Mouse (Mus musculus) hindbrain, embryonic 11.5 days (tissue): Measurements from ENCODE around the gene Ly6g5b. TPM values are rescaled to one million over a fixed set of nuclear protein-coding genes. Genes with fewer than 3 reads are reported as not detected.

Source experiments
- ATAC-seq: fragments of 200-750 bp; cut with Nextera tagmentation; 2 replicates; pipeline ENCODE4 v1.8.0; 2017; ENCODE audit warnings: mild to moderate bottlenecking, moderate TSS enrichment, moderate library complexity; ENCODE audit not compliant: low FRiP score
- DNase-seq: peaks from one replicate; pipeline ENCODE4 v3.0.0-alpha.2; 2015; ENCODE audit warnings: low spot score
- H3K27ac ChIP-seq: fragments of 300-500 bp; sonication (generic); 2 replicates; pipeline ENCODE4 v1.5.1; 2014; ENCODE audit warnings: mild to moderate bottlenecking, low read depth, low read length
- H3K27me3 ChIP-seq: fragments of 300-500 bp; sonication (generic); 2 replicates; pipeline ENCODE4 v1.6.1; 2014; ENCODE audit warnings: mild to moderate bottlenecking, low read length, moderate library complexity, mixed read lengths; ENCODE audit not compliant: control insufficient read depth, insufficient read depth
- H3K36me3 ChIP-seq: fragments of 300-500 bp; sonication (generic); 2 replicates; pipeline ENCODE4 v1.6.1; 2014; ENCODE audit warnings: mild to moderate bottlenecking, low read length, moderate library complexity, mixed read lengths; ENCODE audit not compliant: control insufficient read depth, insufficient read depth
- H3K4me1 ChIP-seq: fragments of 300-500 bp; sonication (generic); replicated peaks from 2 replicates; pipeline ENCODE4 v1.6.1; 2014; ENCODE audit warnings: low read length, mixed read lengths; ENCODE audit not compliant: control insufficient read depth, insufficient read depth
- H3K4me2 ChIP-seq: fragments of 300-500 bp; sonication (generic); replicated peaks from 2 replicates; pipeline ENCODE4 v1.6.1; 2014; ENCODE audit warnings: mild to moderate bottlenecking, low read depth, low read length
- H3K4me3 ChIP-seq: fragments of 300-500 bp; sonication (generic); 2 replicates; pipeline ENCODE4 v1.5.1; 2014; ENCODE audit warnings: low read depth, low read length
- H3K9ac ChIP-seq: fragments of 300-500 bp; sonication (generic); 2 replicates; pipeline ENCODE4 v1.6.1; 2014; ENCODE audit warnings: low read depth, low read length
- H3K9me3 ChIP-seq: fragments of 300-500 bp; sonication (generic); 2 replicates; pipeline ENCODE4 v1.6.1; 2016; ENCODE audit warnings: low read length; ENCODE audit not compliant: control insufficient read depth
- WGBS: fragments of 180-500 bp; shearing (Covaris S2); extraction: QIAGEN DNeasy Blood & Tissue Kit; methylation state at CpG from one replicate; pipeline ENCODE4 v1.1.7; 2014; 5-methylcytosine and 5-hydroxymethylcytosine counted together
- polyA plus RNA-seq: library from polyadenylated mRNA; unstranded; fragments of >200 nt; fragmentation: Nextera tagmentation; extraction: Ambion mirVana; gene quantifications from 2 replicates; pipeline ENCODE4 v1.2.1, GENCODE M21; 2014

Gene Ly6g5b
- polyA plus RNA-seq, 1 experiment from 2014 or later: 0.96 TPM

DNA sequence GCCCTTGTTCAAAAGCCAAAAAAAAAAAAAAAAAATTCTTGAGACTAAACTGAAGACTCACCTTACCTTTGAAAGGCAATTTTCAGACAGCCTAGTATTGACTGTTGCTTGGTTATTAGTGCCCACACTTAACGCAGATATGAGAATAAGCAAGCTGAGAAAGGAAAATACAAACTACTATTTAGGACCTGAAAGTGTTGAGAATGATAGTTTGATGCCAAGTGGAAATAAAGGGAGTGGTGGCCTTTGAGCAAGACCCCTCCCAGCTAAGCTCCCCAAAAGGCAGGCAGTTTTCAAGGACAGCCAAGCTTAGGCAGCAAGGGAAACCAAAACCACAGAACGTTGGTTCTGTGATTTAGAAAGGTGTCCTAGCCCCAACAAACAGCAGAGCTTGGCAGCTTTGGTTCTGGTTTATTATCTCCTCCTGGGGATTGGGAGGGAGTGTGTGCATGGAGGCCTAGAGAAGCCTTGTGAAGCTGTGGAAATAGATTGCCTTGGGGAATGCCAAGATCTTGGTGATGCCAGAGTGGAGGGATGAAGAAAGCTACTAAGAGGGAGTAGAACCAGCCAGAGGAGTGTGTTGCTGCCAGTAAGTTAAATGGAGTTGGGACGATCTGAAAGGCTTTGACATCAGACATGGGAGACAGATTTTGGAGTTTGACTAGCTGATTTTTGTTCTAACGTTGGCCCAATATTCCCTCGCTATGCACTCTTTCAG, 32.9 kb upstream of the Ly6g5b start:
- DNase-seq: no peak
- 75% methylated on average over 5 of the region's 5 CpGs for WGBS
- no peak overlapping the region for H3K4me2 ChIP-seq
- ATAC-seq: no peak
- no peaks in the 10 kb centered on the region for H3K4me1 ChIP-seq
- H3K9me3 ChIP-seq: no peaks in the 10 kb centered on the region
- H3K27me3 ChIP-seq: no peaks in the 10 kb centered on the region
- H3K27ac ChIP-seq: no peak overlapping the region
- peaks cover 40% of the 10 kb centered on the region for H3K36me3 ChIP-seq
- no peak overlapping the region for H3K9ac ChIP-seq
- H3K4me3 ChIP-seq: no peak overlapping the region

DNA sequence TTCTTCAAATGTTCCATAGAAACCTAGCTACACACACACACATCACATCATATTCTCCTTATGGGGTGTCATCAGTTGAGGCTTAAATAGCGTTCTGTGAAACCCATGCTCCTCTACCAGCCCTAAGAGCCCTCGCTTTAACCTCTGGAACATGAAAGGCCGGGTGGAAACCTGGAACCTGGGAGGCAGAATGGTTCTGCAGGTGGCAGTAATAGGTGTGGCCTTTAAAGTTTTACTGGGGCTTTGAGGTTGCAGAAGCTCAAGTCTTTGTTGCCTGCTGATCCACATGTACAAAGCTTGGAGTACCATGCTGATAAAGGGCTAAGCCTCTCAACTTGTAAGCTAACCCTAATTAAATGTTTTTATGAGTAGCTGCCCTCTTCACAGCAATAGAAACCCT, 32.1 kb upstream of the Ly6g5b start:
- H3K27ac ChIP-seq: no peak overlapping the region
- ATAC-seq (no peak), DNase-seq (peak; percentile 25)
- H3K4me1 ChIP-seq: no peaks in the 10 kb centered on the region
- H3K27me3 ChIP-seq: no peaks in the 10 kb centered on the region
- WGBS: 67% methylated on average over 3 of the region's 3 CpGs
- H3K4me3 ChIP-seq: no peak overlapping the region
- H3K4me2 ChIP-seq: no peak overlapping the region
- no peak overlapping the region for H3K9ac ChIP-seq
- peaks cover 45% of the 10 kb centered on the region for H3K36me3 ChIP-seq
- no peaks in the 10 kb centered on the region for H3K9me3 ChIP-seq

DNA sequence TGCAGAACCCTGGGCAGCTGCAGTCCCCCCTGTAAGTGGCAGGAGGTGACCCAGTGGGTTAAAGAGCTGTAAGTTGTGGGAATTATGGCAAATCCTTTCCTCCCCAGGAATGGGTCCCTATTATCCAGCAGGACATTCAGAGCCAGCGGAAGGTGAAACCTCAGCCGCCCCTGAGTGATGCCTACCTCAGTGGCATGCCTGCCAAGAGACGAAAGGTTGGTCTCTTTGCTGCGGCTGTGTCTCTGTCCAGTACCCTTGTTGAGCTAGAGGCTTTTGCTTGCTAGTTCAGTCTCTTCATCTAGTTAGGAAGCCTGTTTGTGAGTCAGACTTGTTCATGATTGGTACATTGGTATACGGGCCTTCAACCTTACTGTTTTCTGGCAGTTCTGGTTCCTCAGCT, 30.9 kb upstream of the Ly6g5b start:
- peaks cover 48% of the 10 kb centered on the region for H3K36me3 ChIP-seq
- H3K9me3 ChIP-seq: no peaks in the 10 kb centered on the region
- no peak overlapping the region for H3K4me2 ChIP-seq
- DNase-seq (no peak), ATAC-seq (no peak)
- no peaks in the 10 kb centered on the region for H3K4me1 ChIP-seq
- no peak overlapping the region for H3K27ac ChIP-seq
- H3K27me3 ChIP-seq: no peaks in the 10 kb centered on the region
- H3K9ac ChIP-seq: no peak overlapping the region
- no peak overlapping the region for H3K4me3 ChIP-seq
- 96% methylated on average over 5 of the region's 5 CpGs for WGBS

DNA sequence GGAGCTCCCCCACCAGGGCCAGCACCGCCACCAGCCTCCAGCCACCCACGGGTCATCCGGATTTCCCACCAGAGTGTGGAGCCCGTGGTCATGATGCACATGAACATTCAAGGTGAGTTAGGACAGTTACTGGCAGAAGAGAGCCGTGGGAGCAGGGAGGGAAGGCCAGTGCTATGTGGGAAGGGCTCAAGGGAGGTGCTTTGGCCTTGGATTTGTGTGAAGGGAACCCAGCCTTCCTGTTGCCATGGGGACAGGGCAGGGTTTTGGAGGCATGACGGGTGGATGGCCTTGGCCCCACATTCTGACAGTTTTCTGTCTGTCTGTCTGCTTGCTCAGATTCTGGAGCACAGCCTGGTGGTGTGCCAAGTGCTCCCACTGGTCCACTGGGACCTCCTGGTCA, 26.7 kb upstream of the Ly6g5b start:
- Histone ChIP-seq H3K4me3 (peak overlapping the region; percentile 4; the same call in 1 of the 2 replicates), H3K9ac (no peak overlapping the region), H3K4me2 (no peak overlapping the region), H3K27ac (no peak overlapping the region), H3K9me3 (no peaks in the 10 kb centered on the region), H3K36me3 (peaks cover 41% of the 10 kb centered on the region), H3K27me3 (no peaks in the 10 kb centered on the region), H3K4me1 (no peaks in the 10 kb centered on the region)
- DNase-seq (no peak), ATAC-seq (no peak)
- WGBS: 92% methylated on average over 6 of the region's 6 CpGs

DNA sequence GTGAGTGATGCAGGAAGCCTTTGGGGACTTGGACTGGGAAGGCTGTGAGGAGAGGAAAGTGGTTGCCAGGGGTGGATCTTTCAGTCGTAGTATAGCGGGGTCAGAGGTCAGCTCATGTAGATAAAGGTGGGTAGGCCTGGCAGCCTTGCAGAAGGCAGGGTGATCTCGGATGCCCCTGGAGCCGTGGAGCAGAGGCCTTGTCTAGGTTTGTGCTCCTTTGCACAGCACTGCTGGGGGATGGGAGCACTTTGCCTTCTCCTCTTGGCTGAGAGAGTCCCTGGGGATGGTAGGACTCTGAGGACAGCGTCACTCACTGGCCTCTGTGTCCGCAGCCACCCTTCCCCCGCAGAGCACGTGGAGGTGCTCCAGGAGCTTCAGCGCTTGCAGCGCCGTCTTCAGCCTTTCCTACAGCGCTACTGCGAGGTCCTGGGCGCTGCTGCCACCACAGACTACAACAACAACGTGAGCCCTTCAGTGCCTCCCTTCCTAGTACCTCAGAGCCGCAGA, 25.3 kb upstream of the Ly6g5b start:
- 77% methylated on average over 16 of the region's 16 CpGs for WGBS
- no peak for ATAC-seq

DNA sequence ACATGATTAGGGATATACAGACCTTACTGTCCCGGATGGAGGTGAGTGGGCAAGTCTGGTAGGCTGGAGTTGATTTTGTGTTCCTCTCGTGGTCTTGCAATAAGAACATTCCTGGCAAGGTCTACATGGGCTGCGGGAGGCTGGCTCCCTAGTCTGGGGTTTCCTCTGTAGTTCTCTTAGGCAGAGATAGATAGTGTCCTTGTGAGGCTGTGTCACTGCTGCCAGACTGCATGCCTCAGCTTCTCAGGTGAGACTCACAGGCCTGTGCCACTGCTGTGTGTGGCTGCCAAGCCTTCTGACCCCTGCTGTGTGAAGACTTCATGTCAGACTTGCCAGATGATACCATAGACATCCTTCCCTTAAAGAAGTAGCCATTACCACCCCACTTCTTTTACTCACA, 24.0 kb upstream of the Ly6g5b start:
- no peak overlapping the region for H3K9ac ChIP-seq
- no peaks in the 10 kb centered on the region for H3K27me3 ChIP-seq
- H3K27ac ChIP-seq: no peak overlapping the region
- no peak for ATAC-seq
- no peak overlapping the region for H3K4me3 ChIP-seq
- WGBS: 93% methylated on average over 3 of the region's 3 CpGs
- peaks cover 4% of the 10 kb centered on the region; the same call in 1 of the 2 replicates for H3K4me1 ChIP-seq
- H3K36me3 ChIP-seq: peaks cover 36% of the 10 kb centered on the region
- H3K9me3 ChIP-seq: no peaks in the 10 kb centered on the region
- DNase-seq: no peak
- no peak overlapping the region for H3K4me2 ChIP-seq

More for the DNA sequence above, 25.3 kb upstream of the Ly6g5b start:
- H3K27me3 ChIP-seq: no peaks in the 10 kb centered on the region
- peaks cover 39% of the 10 kb centered on the region for H3K36me3 ChIP-seq
- no peak overlapping the region for H3K4me3 ChIP-seq
- H3K27ac ChIP-seq: no peak overlapping the region
- DNase-seq: no peak
- H3K9me3 ChIP-seq: no peaks in the 10 kb centered on the region
- peaks cover 4% of the 10 kb centered on the region; the same call in 1 of the 2 replicates for H3K4me1 ChIP-seq
- H3K4me2 ChIP-seq: no peak overlapping the region
- no peak overlapping the region for H3K9ac ChIP-seq

DNA sequence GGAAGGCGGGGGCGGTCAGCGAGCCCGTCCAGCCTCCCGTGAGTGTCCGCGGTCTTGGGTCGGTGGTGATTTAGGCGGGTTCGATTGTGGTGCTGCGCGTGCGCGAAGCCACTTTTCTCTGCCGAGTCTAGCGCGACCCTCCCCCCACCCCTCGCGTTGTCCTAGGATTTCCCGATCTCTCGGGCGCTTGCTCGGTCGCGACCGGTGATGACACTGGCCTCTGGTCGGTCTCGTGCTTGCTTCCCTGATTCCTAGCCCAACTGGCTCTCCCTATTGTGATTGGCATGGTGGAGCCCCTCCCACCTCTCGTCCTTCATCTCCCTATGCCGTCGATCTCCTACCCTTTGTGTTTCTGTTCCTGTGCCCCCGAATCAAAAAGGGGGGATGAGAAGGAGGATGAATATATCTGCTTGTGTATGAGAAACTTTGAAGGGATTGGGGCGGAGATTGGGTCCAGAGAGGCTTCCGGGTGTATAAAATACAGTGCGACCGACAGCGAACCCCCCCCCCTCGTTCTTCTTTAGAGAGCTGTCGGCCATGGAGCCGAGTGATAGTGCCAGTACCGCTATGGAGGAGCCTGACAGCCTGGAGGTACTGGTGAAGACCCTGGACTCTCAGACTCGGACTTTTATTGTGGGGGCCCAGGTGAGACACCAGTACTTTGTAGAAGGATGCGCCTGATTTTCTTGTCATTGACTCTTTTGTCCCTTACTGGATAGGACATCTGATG, 20.5 kb upstream of the Ly6g5b start:
- ATAC-seq (peak; percentile 81), DNase-seq (no peak)
- Histone ChIP-seq H3K9ac (peak overlapping the region; percentile 84), H3K4me1 (peaks cover 4% of the 10 kb centered on the region; the same call in 1 of the 2 replicates), H3K9me3 (no peaks in the 10 kb centered on the region), H3K36me3 (peaks cover 11% of the 10 kb centered on the region), H3K4me3 (peak overlapping the region; percentile 69), H3K4me2 (peak overlapping the region; percentile 78), H3K27me3 (no peaks in the 10 kb centered on the region), H3K27ac (peak overlapping the region; percentile 90)
- under 1% methylated on average over 43 of the region's 43 CpGs for WGBS

DNA sequence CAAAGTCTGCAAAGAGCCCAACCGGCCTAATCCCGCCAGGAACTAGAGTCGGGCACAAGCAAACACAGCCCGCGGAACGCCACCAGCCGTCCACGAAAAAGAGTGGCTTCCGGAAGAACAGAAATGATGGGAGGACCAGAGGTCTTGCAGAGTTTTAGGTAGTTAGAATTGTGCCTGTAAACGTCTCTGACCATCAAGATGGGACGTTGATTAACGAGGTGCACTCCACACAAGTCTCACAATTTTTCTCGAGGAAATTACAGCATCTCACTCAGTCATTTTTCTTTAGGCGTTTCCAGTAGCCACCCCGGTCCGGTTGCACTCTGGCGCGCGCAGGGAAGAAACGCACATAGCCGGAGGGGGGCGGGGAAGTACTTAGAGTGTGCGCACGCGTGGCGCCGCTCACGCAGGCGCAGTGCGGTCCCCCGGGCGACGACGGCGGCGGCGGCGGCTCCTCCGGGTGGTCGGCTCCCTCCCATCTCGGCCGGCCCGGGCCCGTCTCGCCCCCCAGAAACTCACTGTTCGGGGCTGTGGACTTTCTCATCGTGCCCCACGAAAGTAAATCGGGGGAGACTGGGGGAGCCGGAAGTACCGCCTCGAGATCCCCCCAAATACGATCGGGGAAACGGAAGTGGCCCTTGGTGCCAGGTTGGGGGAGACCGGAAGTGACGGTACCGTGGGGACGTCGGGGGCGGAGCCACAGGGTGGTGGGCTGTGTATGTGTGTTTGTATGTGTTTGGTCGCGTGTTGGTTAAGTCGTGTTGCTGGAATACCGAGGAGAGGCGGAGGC, 19.8 kb upstream of the Ly6g5b start, which contains the start of gene Bag6:
TSS of gene Bag6 (plus strand) at position 378 of the 790 bp plus-strand sequence.
- ATAC-seq (peak; percentile 96), DNase-seq (peak; percentile 97)
- Histone ChIP-seq H3K4me2 (peak within 1 kb of the TSS; percentile 78), H3K9me3 (no peaks in the 10 kb centered on the region), H3K27ac (peak within 1 kb of the TSS; percentile 90), H3K36me3 (peaks cover 8% of the 10 kb centered on the region; the same call in 1 of the 2 replicates), H3K9ac (peak within 1 kb of the TSS; percentile 84), H3K4me3 (peak within 1 kb of the TSS; percentile 69), H3K4me1 (peaks cover 4% of the 10 kb centered on the region; the same call in 1 of the 2 replicates), H3K27me3 (no peaks in the 10 kb centered on the region)
- under 1% methylated on average over 66 of the region's 66 CpGs for WGBS
